Mouse (Mus musculus): ENCODE measurements around the gene Ptar1.
"Not testable (repeated sequence)": the region's sequence is repeated elsewhere in the genome, so short reads cannot be mapped to it uniquely, and the experiment has no call there.

Ptar1 gene

GRCm38 (mm10) chr19:23687296-23688021, at the start of gene Ptar1:
Gene Ptar1 (plus strand): TSS chr19:23687429.
- peak; percentile 87 for DNase-seq (ENCODE audit: low spot score)

GRCm38 (mm10) chr19:23643819-23644218, 43.4 kb upstream of the Ptar1 start:
- no peak for DNase-seq (ENCODE audit: low spot score)

GRCm38 (mm10) chr19:23645347-23645746, 41.9 kb upstream of the Ptar1 start:
- DNase-seq (ENCODE audit: low spot score) = peak; percentile 18

GRCm38 (mm10) chr19:23647308-23647707, 39.9 kb upstream of the Ptar1 start:
- no peak for DNase-seq (ENCODE audit: low spot score)

- peak; percentile 44 for DNase-seq (ENCODE audit: low spot score)
Measured at GRCm38 (mm10) chr19:23652644-23653043, 34.6 kb upstream of the Ptar1 start, which contains the start of gene 1700028P14Rik. Gene 1700028P14Rik (minus strand): TSS chr19:23652812.

- DNase-seq (ENCODE audit: low spot score) = no peak
Measured at GRCm38 (mm10) chr19:23653154-23653553, 34.1 kb upstream of the Ptar1 start.

GRCm38 (mm10) chr19:23657261-23657932, 29.8 kb upstream of the Ptar1 start:
- no peak for DNase-seq (ENCODE audit: low spot score)

- DNase-seq (ENCODE audit: low spot score) = no peak
Measured at GRCm38 (mm10) chr19:23658350-23658749, 28.9 kb upstream of the Ptar1 start.

- DNase-seq (ENCODE audit: low spot score) = no peak
Measured at GRCm38 (mm10) chr19:23664083-23664482, 23.1 kb upstream of the Ptar1 start.

GRCm38 (mm10) chr19:23668142-23668655, 19.0 kb upstream of the Ptar1 start:
- no peak for DNase-seq (ENCODE audit: low spot score)

- no peak for DNase-seq (ENCODE audit: low spot score)
Measured at GRCm38 (mm10) chr19:23673021-23673420, 14.2 kb upstream of the Ptar1 start.

GRCm38 (mm10) chr19:23675656-23676055, 11.6 kb upstream of the Ptar1 start:
- DNase-seq (ENCODE audit: low spot score) = not testable (repeated sequence)

GRCm38 (mm10) chr19:23686962-23687295, 300 bp upstream of the Ptar1 start:
- no peak for DNase-seq (ENCODE audit: low spot score)

GRCm38 (mm10) chr19:23688421-23688946, 1.3 kb downstream of the Ptar1 start:
- no peak for DNase-seq (ENCODE audit: low spot score)

- DNase-seq (ENCODE audit: low spot score) = no peak
Measured at GRCm38 (mm10) chr19:23694344-23694743, 7.1 kb downstream of the Ptar1 start.

- no peak for DNase-seq (ENCODE audit: low spot score)
Measured at GRCm38 (mm10) chr19:23697861-23698260, 10.6 kb downstream of the Ptar1 start.

- DNase-seq (ENCODE audit: low spot score) = no peak
Measured at GRCm38 (mm10) chr19:23698366-23698765, 11.1 kb downstream of the Ptar1 start.

- DNase-seq (ENCODE audit: low spot score) = no peak
Measured at GRCm38 (mm10) chr19:23699131-23699530, 11.9 kb downstream of the Ptar1 start.

- no peak for DNase-seq (ENCODE audit: low spot score)
Measured at GRCm38 (mm10) chr19:23702896-23703295, 15.7 kb downstream of the Ptar1 start.

- DNase-seq (ENCODE audit: low spot score) = no peak
Measured at GRCm38 (mm10) chr19:23705383-23705782, 18.2 kb downstream of the Ptar1 start.

- DNase-seq (ENCODE audit: low spot score) = no peak
Measured at GRCm38 (mm10) chr19:23746506-23746905, 59.3 kb downstream of the Ptar1 start.

- DNase-seq (ENCODE audit: low spot score) = no peak
Measured at GRCm38 (mm10) chr19:23757011-23757410, 69.8 kb downstream of the Ptar1 start.

- DNase-seq (ENCODE audit: low spot score) = peak; percentile 97
Measured at GRCm38 (mm10) chr19:23757961-23758553, 70.8 kb downstream of the Ptar1 start.

Data from layer of hippocampus, adult 11-12 months (tissue).